Mouse (Mus musculus) cortical plate, adult 2 months (tissue): Measurements from ENCODE around the gene Pdlim7.

ENCODE experiments used
- CTCF ChIP-seq: fragments of 200-500 bp; IDR thresholded peaks from 2 replicates; pipeline ENCODE4 v1.5.1; 2011; ENCODE audit warnings: mild to moderate bottlenecking, control low read depth, low read length; ENCODE audit not compliant: insufficient read depth; ENCODE audit errors: extremely low read depth
- POLR2A ChIP-seq: fragments of 200-500 bp; IDR thresholded peaks from 2 replicates; pipeline ENCODE4 v1.6.1; 2011; ENCODE audit warnings: mild to moderate bottlenecking, low read length, control low read depth; ENCODE audit not compliant: insufficient read depth; ENCODE audit errors: extremely low read depth

GRCm38 (mm10) chr13:55483593-55483992 lies 29.9 kb downstream of the Pdlim7 start:
- TF ChIP-seq CTCF (no peak), POLR2A (peak; percentile 70; the same call in 1 of the 2 replicates)
